Mouse (Mus musculus) spleen, postnatal 14 days (tissue): Measurements from ENCODE around the gene Mest.

Experiments used
- DNase-seq, 2 experiments: peaks; one replicate each; pipeline ENCODE4 v3.0.0; 2021 to 2022; ENCODE audit warnings: low spot score in 2 of 2

The Mest gene

DNA sequence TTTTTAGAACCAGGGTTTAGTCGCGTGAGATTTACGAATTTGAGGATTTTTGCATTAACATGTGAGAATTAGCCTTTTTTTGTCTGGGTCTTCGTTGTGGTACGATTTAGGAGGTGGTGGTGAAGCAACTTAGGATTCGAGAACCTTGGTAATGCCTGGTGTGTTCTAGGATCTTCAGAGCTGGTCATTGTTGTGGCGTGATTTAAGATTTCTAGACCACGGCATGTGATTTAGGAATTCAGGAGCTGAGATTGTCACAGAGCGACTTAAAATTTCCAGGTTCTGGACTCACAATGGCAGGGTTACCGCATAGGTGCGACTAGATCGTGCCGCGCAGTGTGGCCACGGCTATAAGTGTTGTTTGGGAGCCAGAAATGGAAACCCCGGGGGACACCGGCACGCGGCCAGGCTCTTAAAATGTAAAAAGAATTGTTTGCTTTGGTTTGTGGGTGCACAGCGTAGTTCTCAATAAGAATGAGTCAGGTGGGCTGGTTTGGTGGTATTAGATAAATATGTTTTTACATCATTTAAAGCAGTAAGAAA lies 15.2 kb downstream of the Mest start:
- no peak for DNase-seq

- DNase-seq: no peak
Observed at GRCm38 (mm10) chr6:30739177-30739747, 15.9 kb downstream of the Mest start.

DNA sequence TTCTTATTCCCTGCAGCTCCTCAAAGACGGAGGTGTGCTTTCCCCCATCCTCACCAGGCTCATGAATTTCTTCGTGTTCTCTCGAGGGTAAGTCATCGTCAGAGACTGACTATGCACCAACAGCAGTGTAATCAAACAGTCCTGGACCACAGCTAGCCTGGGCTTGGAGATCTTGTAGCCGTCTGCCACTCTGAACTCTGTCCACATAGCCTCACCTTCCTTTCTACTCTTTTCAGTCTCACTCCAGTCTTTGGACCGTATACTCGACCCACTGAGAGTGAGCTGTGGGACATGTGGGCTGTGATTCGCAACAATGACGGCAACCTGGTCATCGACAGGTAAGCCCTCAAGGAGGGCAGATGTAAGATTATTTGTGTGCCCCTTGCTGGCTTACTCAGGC lies 21.5 kb downstream of the Mest start:
- no peak for DNase-seq

- no peak for DNase-seq
Observed at GRCm38 (mm10) chr6:30745591-30745990, 22.2 kb downstream of the Mest start.

DNA sequence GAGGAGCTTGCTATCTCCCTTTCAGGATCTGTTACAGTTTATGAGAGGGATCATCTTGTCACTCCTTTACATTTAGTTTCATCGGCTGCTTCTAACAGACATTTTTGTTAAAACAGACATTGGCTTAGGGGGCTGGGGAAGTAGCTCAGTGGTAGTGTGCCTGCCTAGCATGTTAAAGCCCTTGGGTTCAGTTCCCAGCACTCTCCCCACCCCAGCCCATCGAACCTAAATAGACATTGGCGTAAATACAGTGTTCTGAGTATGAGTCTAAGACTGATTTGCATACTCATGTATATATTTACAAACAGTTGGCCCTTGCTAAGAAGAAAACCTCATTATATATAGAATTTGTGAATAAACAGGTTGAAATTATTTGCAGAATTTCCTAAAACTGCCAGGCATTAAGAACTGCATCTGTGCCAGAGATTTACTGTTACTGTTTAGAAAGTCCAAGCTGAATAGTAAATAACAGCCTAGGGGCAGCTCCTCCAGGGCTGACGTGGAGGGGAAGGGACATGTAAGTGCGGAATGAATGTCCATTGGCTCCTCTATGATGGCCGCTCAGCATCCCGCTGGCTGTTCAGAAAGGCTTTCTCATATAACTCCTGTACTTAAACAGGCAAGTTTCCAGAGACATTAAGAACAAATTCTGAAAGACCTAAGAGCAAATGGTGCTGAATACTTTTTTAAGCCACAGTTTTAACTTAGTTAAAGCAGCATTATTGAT lies 24.4 kb downstream of the Mest start:
- no peak for DNase-seq

DNA sequence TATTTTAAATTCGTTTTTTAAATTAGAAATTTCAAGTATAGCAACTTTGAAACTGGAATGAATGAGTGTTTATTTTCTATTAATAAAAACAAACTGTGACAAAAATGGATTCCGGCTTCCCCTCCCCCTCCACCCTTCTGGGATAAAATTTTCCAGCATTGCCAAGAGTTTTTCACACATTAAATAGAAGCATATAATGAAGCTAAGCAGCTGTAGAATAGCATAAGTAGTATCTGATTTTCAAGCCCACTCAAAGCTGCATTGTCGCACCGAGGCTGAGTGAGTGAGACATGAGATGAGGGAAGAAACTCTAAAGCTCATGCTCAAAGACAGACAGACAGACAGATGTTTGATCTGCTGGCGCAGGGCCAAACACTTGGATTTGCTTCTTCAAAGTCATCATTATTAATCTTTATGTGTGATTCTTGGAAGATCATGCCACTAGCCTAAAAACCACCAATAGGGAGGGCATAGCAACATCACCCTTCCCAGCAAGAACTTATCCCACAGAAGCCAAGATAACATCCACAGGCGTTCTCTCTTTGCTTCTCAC lies 25.1 kb downstream of the Mest start:
- no peak for DNase-seq

DNA sequence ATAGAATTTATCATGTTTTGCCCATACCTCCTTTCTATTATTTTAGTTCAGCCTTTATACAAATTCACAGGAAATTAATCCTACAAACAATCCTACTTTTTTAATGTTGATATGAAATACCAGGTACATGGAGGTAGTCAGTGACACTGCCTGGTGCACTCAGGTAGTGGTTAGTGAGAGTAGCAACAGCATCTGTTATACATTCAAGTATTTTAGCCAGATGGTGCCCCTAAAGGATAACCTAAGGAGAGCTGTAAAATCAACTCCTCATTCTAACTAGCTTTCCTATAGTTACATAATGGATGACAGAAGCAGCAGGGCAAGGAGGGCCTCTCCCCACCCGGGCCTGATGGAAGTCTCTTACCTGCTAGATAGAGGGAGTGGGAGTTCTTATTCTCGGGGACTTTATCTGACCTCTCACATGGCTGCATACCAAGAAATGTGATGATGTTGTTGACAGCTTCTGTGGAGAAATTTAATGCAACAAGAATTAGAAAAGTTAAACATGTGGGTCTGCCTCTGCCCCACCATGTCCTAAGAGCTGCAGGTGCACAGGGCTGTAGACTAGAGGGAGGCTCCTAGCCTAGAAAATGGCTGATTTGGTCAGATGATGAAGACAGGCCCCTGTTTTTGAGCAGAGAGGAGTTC lies 25.8 kb downstream of the Mest start:
- DNase-seq: no peak

DNA sequence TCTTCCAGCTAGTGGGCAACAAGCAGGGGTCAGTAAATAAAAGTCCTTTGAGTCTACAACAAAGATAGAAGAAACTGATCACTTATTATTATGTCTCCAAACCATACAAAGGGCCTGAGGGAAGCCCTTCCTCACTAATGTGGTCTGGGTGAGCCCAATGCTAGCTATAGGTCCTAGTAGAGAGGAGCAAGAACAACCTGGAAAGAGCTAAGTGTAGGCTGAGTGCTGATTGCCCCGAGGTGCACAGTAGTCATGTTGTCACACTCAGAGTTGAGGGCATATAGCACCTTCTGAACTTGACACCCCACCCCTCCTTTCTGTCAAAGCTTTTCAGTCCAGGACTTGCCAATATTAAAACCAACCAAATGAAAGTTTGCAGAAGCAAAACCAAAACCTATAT lies 26.5 kb downstream of the Mest start:
- no peak for DNase-seq

GRCm38 (mm10) chr6:30750482-30750881 lies 27.1 kb downstream of the Mest start:
- no peak for DNase-seq

GRCm38 (mm10) chr6:30751209-30751608 lies 27.9 kb downstream of the Mest start:
- no peak for DNase-seq
